Comparison of ENCODE assay signal across 13 mouse cellular contexts in genomic region chr13:55898257-55898950, GRCm38 (mm10).
A peak's percentile ranks its signal among the peaks of the same experiment; 100 is the strongest.
DNase-seq lines count a peak whose midpoint lies in the region; ATAC-seq and TF ChIP-seq lines count a peak whose summit lies in the region.
"Had no signal": no experiment of that assay in that cellular context is flagged by ENCODE, and none has a peak within 500 bp of the region (broad histone marks: within the 10 kb centered on the region; RNA-seq: fewer than 3 reads in every experiment).

No protein-coding gene starts in this region.

- no peaks in the 10 kb centered on the region for H3K9me3 ChIP-seq in hindbrain, embryonic 12.5 days (replicated peaks)
- H3K9me3 ChIP-seq in hindbrain, postnatal 0 days (ENCODE audit: low read length), result no peaks in the 10 kb centered on the region
- no peaks in the 10 kb centered on the region for H3K9me3 ChIP-seq in E14TG2a.4 (ENCODE audit: low read length)
- H3K9me3 ChIP-seq in embryonic facial prominence, embryonic 13.5 days, result no peaks in the 10 kb centered on the region
- H3K9me3 ChIP-seq in limb, embryonic 12.5 days, result no peaks in the 10 kb centered on the region

- TF ChIP-seq CTCF in hindbrain, postnatal 0 days (IDR thresholded peaks at IDR 0.05; ENCODE audit: low read depth), result no peak
- no peak for TF ChIP-seq CTCF in E14TG2a.4 (conservative IDR thresholded peaks at IDR 0.05; ENCODE audit: low read length)
- no peak for TF ChIP-seq CTCF in layer of hippocampus, adult 2 months (conservative IDR thresholded peaks at IDR 0.05)

- H3K36me3 ChIP-seq in hindbrain, embryonic 12.5 days, result no peaks in the 10 kb centered on the region
- no peaks in the 10 kb centered on the region for H3K36me3 ChIP-seq in hindbrain, postnatal 0 days (ENCODE audit: insufficient read depth, low read length)
- H3K36me3 ChIP-seq in E14TG2a.4 (ENCODE audit: insufficient read depth, low read length), result no peaks in the 10 kb centered on the region
- H3K36me3 ChIP-seq in embryonic facial prominence, embryonic 13.5 days, result no peaks in the 10 kb centered on the region
- H3K36me3 ChIP-seq in limb, embryonic 12.5 days, result no peaks in the 10 kb centered on the region

- WGBS in hindbrain, embryonic 12.5 days, result 59% methylated on average over 17 of the region's 17 CpGs
- WGBS in hindbrain, postnatal 0 days, result 40% methylated on average over 17 of the region's 17 CpGs
- 68% methylated on average over 17 of the region's 17 CpGs for WGBS in embryonic facial prominence, embryonic 13.5 days
- 60% methylated on average over 17 of the region's 17 CpGs for WGBS in limb, embryonic 12.5 days

- 0 out of 2 replicates have a peak overlapping the region, but pooled peaks have one; percentile 11 for H3K4me2 ChIP-seq in hindbrain, embryonic 12.5 days (replicated peaks)
- H3K4me2 ChIP-seq in hindbrain, postnatal 0 days (ENCODE audit: low read depth, low read length), result no peak overlapping the region
- 0 out of 2 replicates have a peak overlapping the region, but pooled peaks have one; percentile 3 for H3K4me2 ChIP-seq in embryonic facial prominence, embryonic 13.5 days
- H3K4me2 ChIP-seq in limb, embryonic 12.5 days, result peak overlapping the region; percentile 17

- H3K4me3 ChIP-seq in hindbrain, embryonic 12.5 days, result no peak overlapping the region
- H3K4me3 ChIP-seq in hindbrain, postnatal 0 days (ENCODE audit: low read length), result no peak overlapping the region
- 0 out of 2 replicates have a peak overlapping the region, but pooled peaks have one; percentile 10 for H3K4me3 ChIP-seq in E14TG2a.4 (replicated peaks; ENCODE audit: low read length)
- H3K4me3 ChIP-seq in embryonic facial prominence, embryonic 13.5 days, result no peak overlapping the region
- H3K4me3 ChIP-seq in limb, embryonic 12.5 days (replicated peaks), result no peak overlapping the region
- no peak overlapping the region for H3K4me3 ChIP-seq in layer of hippocampus, adult 2 months

- H3K27me3 ChIP-seq in hindbrain, embryonic 12.5 days, result peaks cover 9% of the 10 kb centered on the region; the same call in 1 of the 2 replicates
- H3K27me3 ChIP-seq in hindbrain, postnatal 0 days (ENCODE audit: insufficient read depth, low read length), result no peaks in the 10 kb centered on the region
- H3K27me3 ChIP-seq in E14TG2a.4 (ENCODE audit: insufficient read depth, low read length), result peaks cover 24% of the 10 kb centered on the region
- H3K27me3 ChIP-seq in embryonic facial prominence, embryonic 13.5 days, result peaks cover 26% of the 10 kb centered on the region
- H3K27me3 ChIP-seq in limb, embryonic 12.5 days, result peaks cover 3% of the 10 kb centered on the region; the same call in 1 of the 2 replicates

- intact Hi-C loops in gastrocnemius, postnatal 14 days (cut with DNase I; ENCODE audit: low total_unique reads), result no loop called here

- no peak overlapping the region for H3K27ac ChIP-seq in hindbrain, embryonic 12.5 days
- no peak overlapping the region for H3K27ac ChIP-seq in hindbrain, postnatal 0 days
- H3K27ac ChIP-seq in embryonic facial prominence, embryonic 13.5 days, result peak overlapping the region; percentile 34; the same call in 1 of the 2 replicates
- peak overlapping the region; percentile 72 for H3K27ac ChIP-seq in limb, embryonic 12.5 days
- no peak overlapping the region for H3K27ac ChIP-seq in layer of hippocampus, adult 2 months

- peak; percentile 21; the same call in 1 of the 2 replicates for ATAC-seq in hindbrain, embryonic 12.5 days (ENCODE audit: low FRiP score)
- ATAC-seq in hindbrain, postnatal 0 days, result no peak
- ATAC-seq in embryonic facial prominence, embryonic 13.5 days (ENCODE audit: insufficient number of reproducible peaks, insufficient read depth, low FRiP score, low TSS enrichment, low read depth), result 0 out of 2 replicates have a peak, but pooled peaks have one; percentile 17
- ATAC-seq in limb, embryonic 12.5 days (ENCODE audit: insufficient number of reproducible peaks, insufficient read depth, low FRiP score, low TSS enrichment, low read depth), result 0 out of 2 replicates have a peak, but pooled peaks have one; percentile 22
- ATAC-seq: activated CD4-positive, CD25-positive, alpha-beta regulatory T cell, adult 4 months had no signal

- no peak overlapping the region for H3K9ac ChIP-seq in hindbrain, embryonic 12.5 days
- H3K9ac ChIP-seq in hindbrain, postnatal 0 days (replicated peaks; ENCODE audit: low read length), result no peak overlapping the region
- peak overlapping the region; percentile 27; the same call in 1 of the 2 replicates for H3K9ac ChIP-seq in embryonic facial prominence, embryonic 13.5 days
- 0 out of 2 replicates have a peak overlapping the region, but pooled peaks have one; percentile 23 for H3K9ac ChIP-seq in limb, embryonic 12.5 days (replicated peaks)

- no peak for DNase-seq in hindbrain, postnatal 0 days (ENCODE audit: low spot score)
- no peak for DNase-seq in gastrocnemius, postnatal 14 days
- no peak for DNase-seq in layer of hippocampus, adult 2 months (ENCODE audit: low spot score in 2 of 2)
- no peak for DNase-seq in heart, adult 8-10 months (ENCODE audit: low spot score)
- DNase-seq: cerebellum, adult 9-11 months; heart, postnatal 36 days; lung, adult 18-20 months; thymus, postnatal 25 days had no signal

- H3K4me1 ChIP-seq in hindbrain, embryonic 12.5 days, result peaks cover 28% of the 10 kb centered on the region
- 0 out of 2 replicates have a peak, but pooled peaks cover 6% of the 10 kb centered on the region for H3K4me1 ChIP-seq in hindbrain, postnatal 0 days (ENCODE audit: insufficient read depth, low read length)
- H3K4me1 ChIP-seq in E14TG2a.4 (replicated peaks; ENCODE audit: low read depth, low read length), result peaks cover 24% of the 10 kb centered on the region
- H3K4me1 ChIP-seq in embryonic facial prominence, embryonic 13.5 days, result peaks cover 38% of the 10 kb centered on the region
- H3K4me1 ChIP-seq in limb, embryonic 12.5 days (replicated peaks), result peaks cover 34% of the 10 kb centered on the region

Comparison
In these comparisons a context has a peak if more than half of its experiments do, and no peak if none do; other contexts are left out.
1. H3K27ac ChIP-seq: peak in embryonic facial prominence, embryonic 13.5 days (single experiment) and limb, embryonic 12.5 days (single experiment); none in hindbrain, embryonic 12.5 days (single experiment), hindbrain, postnatal 0 days (single experiment) and layer of hippocampus, adult 2 months (single experiment).
2. H3K9ac ChIP-seq: peak in embryonic facial prominence, embryonic 13.5 days (single experiment) and limb, embryonic 12.5 days (single experiment); none in hindbrain, embryonic 12.5 days (single experiment) and hindbrain, postnatal 0 days (single experiment).